ENCODE assay signal across 27 mouse cellular contexts in genomic region chr6:54085009-54085408, GRCm38 (mm10). TPM values are rescaled to one million over a fixed set of nuclear protein-coding genes. Genes with fewer than 3 reads are reported as not detected.
DNase-seq lines count a peak whose midpoint lies in the region; ATAC-seq and TF ChIP-seq lines count a peak whose summit lies in the region.
"Had no signal": no experiment of that assay in that cellular context is flagged by ENCODE, and none has a peak within 500 bp of the region (broad histone marks: within the 10 kb centered on the region; RNA-seq: fewer than 3 reads in every experiment).

No protein-coding gene starts in this region.

- H3K27ac ChIP-seq in heart, embryonic 12.5 days (ENCODE audit: poor library complexity, severe bottlenecking): no peak overlapping the region
- H3K27ac ChIP-seq in intestine, postnatal 0 days (ENCODE audit: low read depth, low read length): no peak overlapping the region
- H3K27ac ChIP-seq in intestine, embryonic 16.5 days (ENCODE audit: low read length): no peak overlapping the region
- peak overlapping the region; percentile 55; the same call in 1 of the 2 replicates for H3K27ac ChIP-seq in cortical plate, adult 2 months (ENCODE audit: insufficient read depth, low read length)
- H3K27ac ChIP-seq: embryonic facial prominence, embryonic 13.5 days; forebrain, embryonic 10.5 days; forebrain, embryonic 15.5 days; heart, embryonic 13.5 days; hindbrain, postnatal 0 days; intestine, embryonic 15.5 days; liver, embryonic 13.5 days; neural tube, embryonic 15.5 days had no signal

- DNase-seq in heart, postnatal 36 days: no peak
- DNase-seq in adipocyte (ENCODE audit: low spot score): peak; percentile 9
- no peak for DNase-seq in urinary bladder, adult 2 months (ENCODE audit: low spot score)
- DNase-seq: adrenal gland, adult 8-10 months; B cell, adult 2 months; cerebellum, adult 9-11 months; kidney, postnatal 4 days; layer of hippocampus, postnatal 36 days; left cerebral cortex, postnatal 4 days; liver, embryonic 13.5 days; lung, adult 2 months; lung, postnatal 14 days; midbrain, embryonic 14.5 days; retina, postnatal 1 day; right cerebral cortex, postnatal 14 days had no signal

- no peak for TF ChIP-seq CTCF in intestine, postnatal 0 days (IDR thresholded peaks at IDR 0.05; ENCODE audit: low read depth)
- TF ChIP-seq CTCF in cortical plate, adult 2 months (IDR thresholded peaks at IDR 0.05; ENCODE audit: extremely low read depth, insufficient read depth, low read length): no peak

- H3K4me1 ChIP-seq in heart, embryonic 12.5 days (replicated peaks): peaks cover 23% of the 10 kb centered on the region
- H3K4me1 ChIP-seq in intestine, postnatal 0 days (replicated peaks; ENCODE audit: control insufficient read depth, insufficient read depth, low read length): no peaks in the 10 kb centered on the region
- 0 out of 2 replicates have a peak, but pooled peaks cover 2% of the 10 kb centered on the region for H3K4me1 ChIP-seq in intestine, embryonic 16.5 days (ENCODE audit: control insufficient read depth, insufficient read depth, low read length)
- no peaks in the 10 kb centered on the region for H3K4me1 ChIP-seq in cortical plate, adult 2 months (ENCODE audit: control insufficient read depth, insufficient read depth, low read length)
- H3K4me1 ChIP-seq: forebrain, embryonic 15.5 days; intestine, embryonic 15.5 days; liver, embryonic 13.5 days; neural tube, embryonic 15.5 days had no signal

- H3K36me3 ChIP-seq in heart, embryonic 12.5 days: no peaks in the 10 kb centered on the region
- H3K36me3 ChIP-seq in intestine, postnatal 0 days (ENCODE audit: control insufficient read depth, insufficient read depth): no peaks in the 10 kb centered on the region
- no peaks in the 10 kb centered on the region for H3K36me3 ChIP-seq in intestine, embryonic 16.5 days (ENCODE audit: control insufficient read depth, insufficient read depth, low read length)
- H3K36me3 ChIP-seq: embryonic facial prominence, embryonic 13.5 days; forebrain, embryonic 10.5 days; forebrain, embryonic 15.5 days; heart, embryonic 13.5 days; intestine, embryonic 15.5 days; liver, embryonic 13.5 days; neural tube, embryonic 15.5 days had no signal

- 0 out of 2 replicates have a peak, but pooled peaks have one; percentile 36 for ATAC-seq in heart, embryonic 12.5 days (ENCODE audit: insufficient number of reproducible peaks, low FRiP score)
- peak; percentile 83 for ATAC-seq in intestine, postnatal 0 days
- ATAC-seq in intestine, embryonic 16.5 days: no peak
- ATAC-seq: activated CD4-positive, CD25-positive, alpha-beta regulatory T cell, adult 4 months; forebrain, embryonic 15.5 days; hindbrain, postnatal 0 days; intestine, embryonic 15.5 days had no signal

- no peak overlapping the region for H3K4me2 ChIP-seq in heart, embryonic 12.5 days
- H3K4me2 ChIP-seq in intestine, postnatal 0 days (replicated peaks; ENCODE audit: low read depth): no peak overlapping the region
- H3K4me2 ChIP-seq in intestine, embryonic 16.5 days (ENCODE audit: low read depth, low read length): no peak overlapping the region
- H3K4me2 ChIP-seq: embryonic facial prominence, embryonic 13.5 days; forebrain, embryonic 15.5 days; heart, embryonic 13.5 days; intestine, embryonic 15.5 days; liver, embryonic 13.5 days; neural tube, embryonic 15.5 days had no signal

- H3K27me3 ChIP-seq in heart, embryonic 12.5 days (replicated peaks): no peaks in the 10 kb centered on the region
- H3K27me3 ChIP-seq in intestine, postnatal 0 days (replicated peaks; ENCODE audit: control insufficient read depth, insufficient read depth, low read length): no peaks in the 10 kb centered on the region
- H3K27me3 ChIP-seq in intestine, embryonic 16.5 days (replicated peaks; ENCODE audit: control insufficient read depth, insufficient read depth, low read length): no peaks in the 10 kb centered on the region
- H3K27me3 ChIP-seq: embryonic facial prominence, embryonic 13.5 days; forebrain, embryonic 15.5 days; heart, embryonic 13.5 days; intestine, embryonic 15.5 days; liver, embryonic 13.5 days; neural tube, embryonic 15.5 days had no signal

- intact Hi-C loops in heart, postnatal 36 days (cut with DNase I): loop anchor here (10.0 kb wide), 1 partner anchor 800 kb away; the partner anchor contains the start of gene Creb5

- TF ChIP-seq POLR2A in cortical plate, adult 2 months (IDR thresholded peaks at IDR 0.05; ENCODE audit: extremely low read depth, insufficient read depth, low read length): no peak

- WGBS in heart, embryonic 12.5 days: 35% methylated on average over 9 of the region's 9 CpGs
- WGBS in intestine, postnatal 0 days: 67% methylated on average over 9 of the region's 9 CpGs
- 80% methylated on average over 9 of the region's 9 CpGs for WGBS in intestine, embryonic 16.5 days

- H3K9ac ChIP-seq in heart, embryonic 12.5 days: no peak overlapping the region
- H3K9ac ChIP-seq in intestine, postnatal 0 days (ENCODE audit: low read depth, low read length): no peak overlapping the region
- H3K9ac ChIP-seq in intestine, embryonic 16.5 days (ENCODE audit: low read depth, low read length): no peak overlapping the region
- H3K9ac ChIP-seq: embryonic facial prominence, embryonic 13.5 days; forebrain, embryonic 15.5 days; heart, embryonic 13.5 days; intestine, embryonic 15.5 days; liver, embryonic 13.5 days; neural tube, embryonic 15.5 days had no signal

- H3K4me3 ChIP-seq in heart, embryonic 12.5 days: no peak overlapping the region
- H3K4me3 ChIP-seq in intestine, postnatal 0 days (ENCODE audit: low read depth, low read length): no peak overlapping the region
- no peak overlapping the region for H3K4me3 ChIP-seq in intestine, embryonic 16.5 days (ENCODE audit: low read length)
- no peak overlapping the region for H3K4me3 ChIP-seq in cortical plate, adult 2 months (ENCODE audit: insufficient read depth, low read length)
- H3K4me3 ChIP-seq: embryonic facial prominence, embryonic 13.5 days; forebrain, embryonic 10.5 days; forebrain, embryonic 15.5 days; heart, embryonic 13.5 days; intestine, embryonic 15.5 days; liver, embryonic 13.5 days; neural tube, embryonic 15.5 days had no signal

- H3K9me3 ChIP-seq in heart, embryonic 12.5 days (replicated peaks): no peaks in the 10 kb centered on the region
- no peaks in the 10 kb centered on the region for H3K9me3 ChIP-seq in intestine, postnatal 0 days (ENCODE audit: control insufficient read depth)
- H3K9me3 ChIP-seq in intestine, embryonic 16.5 days (ENCODE audit: control insufficient read depth, low read length): no peaks in the 10 kb centered on the region
- H3K9me3 ChIP-seq: embryonic facial prominence, embryonic 13.5 days; forebrain, embryonic 10.5 days; forebrain, embryonic 15.5 days; heart, embryonic 13.5 days; intestine, embryonic 15.5 days; liver, embryonic 13.5 days; neural tube, embryonic 15.5 days had no signal

RNA-seq across cellular contexts. Expression of gene Chn2, which starts 45.7 kb away (rescaled TPM):
- polyA plus RNA-seq in heart, embryonic 12.5 days (2016; fragmentation: Nextera tagmentation; extraction: Ambion mirVana): 7.6 and 12.4 TPM in 2 replicates
- total RNA-seq in heart, postnatal 36 days (2021): 1 to 10 TPM; 2.6 to 3.2 TPM
- 19.6 and 24.3 TPM in 2 replicates for polyA plus RNA-seq in intestine, postnatal 0 days (2015; fragmentation: Nextera tagmentation; extraction: Ambion mirVana)
- 20.2 and 20.8 TPM in 2 replicates for polyA plus RNA-seq in intestine, embryonic 16.5 days (2015; fragmentation: Nextera tagmentation; extraction: Ambion mirVana)
- polyA plus RNA-seq in cortical plate, adult 2 months (2012; rRNA removed): 53.1 and 54.9 TPM in 2 replicates
- 17.2 and 22.0 TPM in 2 replicates for polyA plus RNA-seq in urinary bladder, adult 2 months (2012; rRNA removed)
